Comparison of ENCODE assay signal across 8 mouse cellular contexts in the genomic region with DNA sequence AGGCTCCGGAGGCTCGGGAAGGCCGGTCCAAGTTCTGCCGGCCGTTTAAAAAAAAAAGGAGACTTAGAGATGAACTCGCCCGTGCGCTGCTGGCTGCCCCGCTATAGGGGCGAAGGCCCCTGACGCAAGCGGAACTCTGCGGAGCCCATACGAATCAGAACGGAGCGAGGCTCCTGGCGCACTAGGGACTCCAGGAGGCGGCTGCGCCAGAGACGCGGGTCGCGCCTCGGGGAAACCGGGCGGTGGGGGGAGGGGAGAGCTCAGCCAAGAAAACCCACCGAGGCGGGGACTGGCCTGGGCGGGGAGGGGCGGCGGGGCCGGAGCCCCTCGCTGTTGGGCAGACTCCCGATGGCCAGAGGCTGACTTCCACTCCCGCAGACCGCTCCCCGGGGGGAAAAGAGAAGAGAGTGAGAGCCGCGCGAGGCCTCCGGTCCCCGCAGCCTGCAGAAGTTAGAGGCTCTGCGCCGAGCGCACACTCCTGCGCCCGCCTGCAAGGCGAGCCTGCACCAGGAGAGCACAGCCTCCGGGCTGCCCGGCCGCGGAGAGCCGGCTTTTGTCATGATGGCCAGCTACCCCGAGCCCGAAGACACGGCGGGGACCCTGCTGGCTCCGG. TPM values are rescaled to one million over a fixed set of nuclear protein-coding genes. Genes with fewer than 3 reads are reported as not detected.
DNase-seq lines count a peak whose midpoint lies in the region; ATAC-seq lines count a peak whose summit lies in the region.

Foxl2 (plus strand) TSS at position 186 of the 613 bp plus-strand sequence.

- H3K27ac ChIP-seq in forebrain, embryonic 14.5 days (ENCODE audit: low read depth, low read length) = peak within 1 kb of the TSS; percentile 44; the same call in 1 of the 2 replicates
- no peak within 1 kb of the TSS for H3K27ac ChIP-seq in neural tube, embryonic 12.5 days

- peak within 1 kb of the TSS; percentile 43 for H3K9ac ChIP-seq in forebrain, embryonic 14.5 days (ENCODE audit: low read length)
- peak within 1 kb of the TSS; percentile 44 for H3K9ac ChIP-seq in neural tube, embryonic 12.5 days

- peaks cover 85% of the 10 kb centered on the region for H3K27me3 ChIP-seq in forebrain, embryonic 14.5 days (replicated peaks; ENCODE audit: control insufficient read depth, insufficient read depth, low read length)
- peaks cover 91% of the 10 kb centered on the region for H3K27me3 ChIP-seq in neural tube, embryonic 12.5 days (replicated peaks)

- H3K4me3 ChIP-seq in forebrain, embryonic 14.5 days (ENCODE audit: low read depth, low read length) = peak within 1 kb of the TSS; percentile 36
- H3K4me3 ChIP-seq in neural tube, embryonic 12.5 days = peak within 1 kb of the TSS; percentile 34

- H3K36me3 ChIP-seq in forebrain, embryonic 14.5 days (ENCODE audit: control insufficient read depth, insufficient read depth, low read length) = no peaks in the 10 kb centered on the region
- no peaks in the 10 kb centered on the region for H3K36me3 ChIP-seq in neural tube, embryonic 12.5 days

- H3K9me3 ChIP-seq in forebrain, embryonic 14.5 days (replicated peaks; ENCODE audit: control insufficient read depth, low read length) = no peaks in the 10 kb centered on the region
- H3K9me3 ChIP-seq in neural tube, embryonic 12.5 days = no peaks in the 10 kb centered on the region

- H3K4me1 ChIP-seq in forebrain, embryonic 14.5 days (ENCODE audit: control insufficient read depth, insufficient read depth, low read length) = peaks cover 19% of the 10 kb centered on the region
- peaks cover 35% of the 10 kb centered on the region for H3K4me1 ChIP-seq in neural tube, embryonic 12.5 days

- under 1% methylated on average over 43 of the region's 58 CpGs for WGBS in forebrain, embryonic 14.5 days
- under 1% methylated on average over 57 of the region's 58 CpGs for WGBS in neural tube, embryonic 12.5 days

- peak; percentile 54 for ATAC-seq in forebrain, embryonic 14.5 days
- peak; percentile 52; the same call in 1 of the 2 replicates for ATAC-seq in neural tube, embryonic 12.5 days (ENCODE audit: low FRiP score, low read depth)

- intact Hi-C loops in gastrocnemius, postnatal 14 days (cut with DNase I; ENCODE audit: low total_unique reads) = no loop called here
- intact Hi-C loops in gastrocnemius, postnatal 36 days (cut with DNase I) = no loop called here

- DNase-seq in gastrocnemius, postnatal 14 days = peak; percentile 29
- DNase-seq in gastrocnemius, postnatal 36 days = no peak
- peak; percentile 69 for DNase-seq in ZHBTc4 (ENCODE audit: low read depth, low spot score)
- DNase-seq in forebrain, embryonic 14.5 days (ENCODE audit: low spot score) = no peak
- DNase-seq in kidney, postnatal 14 days = peak; percentile 20
- DNase-seq in thymus, postnatal 10 days (ENCODE audit: low spot score in 2 of 2) = no peak
- no peak for DNase-seq in thymus, postnatal 14 days

- H3K4me2 ChIP-seq in forebrain, embryonic 14.5 days (ENCODE audit: low read length) = peak within 1 kb of the TSS; percentile 66
- peak within 1 kb of the TSS; percentile 68 for H3K4me2 ChIP-seq in neural tube, embryonic 12.5 days (replicated peaks)

RNA-seq across cellular contexts. Expression of gene Foxl2, which starts in this region (rescaled TPM):
- not detected for total RNA-seq in gastrocnemius, postnatal 14 days (2021)
- total RNA-seq in gastrocnemius, postnatal 36 days (2021) = not detected
- 0.43 and 0.72 TPM in 2 replicates for polyA plus RNA-seq in forebrain, embryonic 14.5 days (2014; fragmentation: Nextera tagmentation; extraction: Ambion mirVana)
- 0.73 and 1.2 TPM in 2 replicates for polyA plus RNA-seq in neural tube, embryonic 12.5 days (2016; fragmentation: Nextera tagmentation; extraction: Ambion mirVana)

Comparison
In these comparisons a context has a peak if more than half of its experiments do, and no peak if none do; other contexts are left out.
1. Peak in DNase-seq in gastrocnemius, postnatal 14 days; RNA of the gene not detected or under 1 TPM.
2. Peak in ATAC-seq, H3K4me3 ChIP-seq, H3K27ac ChIP-seq, H3K9ac ChIP-seq and H3K4me2 ChIP-seq in forebrain, embryonic 14.5 days; RNA of the gene not detected or under 1 TPM.
3. DNase-seq: peak in ZHBTc4 (single experiment) and kidney, postnatal 14 days (single experiment); none in gastrocnemius, postnatal 36 days (0 of 2), forebrain, embryonic 14.5 days (single experiment), thymus, postnatal 10 days (0 of 2) and thymus, postnatal 14 days (single experiment).